Mouse (Mus musculus) testis, adult 2 months (tissue): ENCODE results near the gene Rtel1. TPM values are rescaled to one million over a fixed set of nuclear protein-coding genes. Genes with fewer than 3 reads are reported as not detected.
A peak's percentile ranks its signal among the peaks of the same experiment; 100 is the strongest.

Experiments
- H3K27ac ChIP-seq: fragments of 200-500 bp; 2 replicates; pipeline ENCODE4 v1.5.1; 2012; ENCODE audit warnings: low read depth, low read length; ENCODE audit not compliant: control insufficient read depth, insufficient read depth
- H3K27me3 ChIP-seq: fragments of 200-500 bp; 2 replicates; pipeline ENCODE4 v1.6.1; 2012; ENCODE audit warnings: mild to moderate bottlenecking, low read length, moderate library complexity; ENCODE audit not compliant: control insufficient read depth, insufficient read depth
- H3K36me3 ChIP-seq: fragments of 200-500 bp; 2 replicates; pipeline ENCODE4 v1.6.1; 2012; ENCODE audit warnings: mild to moderate bottlenecking, low read length; ENCODE audit not compliant: control insufficient read depth, insufficient read depth
- H3K4me1 ChIP-seq: fragments of 200-500 bp; 2 replicates; pipeline ENCODE4 v1.6.1; 2012; ENCODE audit warnings: low read length; ENCODE audit not compliant: control insufficient read depth, insufficient read depth
- H3K4me3 ChIP-seq: fragments of 200-500 bp; 2 replicates; pipeline ENCODE4 v1.5.1; 2012; ENCODE audit warnings: low read depth, mild to moderate bottlenecking, low read length, moderate library complexity, mixed read lengths; ENCODE audit not compliant: control insufficient read depth
- CTCF ChIP-seq: fragments of 200-500 bp; IDR thresholded peaks from 2 replicates; pipeline ENCODE4 v1.5.1; 2012; ENCODE audit warnings: low read depth, mild to moderate bottlenecking, inconsistent platforms, low read length, moderate library complexity; ENCODE audit not compliant: control insufficient read depth, insufficient read depth, insufficient replicate concordance
- POLR2A ChIP-seq: fragments of 200-500 bp; IDR thresholded peaks from 2 replicates; pipeline ENCODE4 v1.6.1; 2012; ENCODE audit warnings: low read depth, mild to moderate bottlenecking, inconsistent platforms, low read length, moderate library complexity; ENCODE audit not compliant: control insufficient read depth
- polyA plus RNA-seq: library from polyadenylated mRNA; depleted of rRNA; stranded (reverse); fragments of >200 nt; gene quantifications from 2 replicates; pipeline ENCODE4 v1.2.3, GENCODE M21; 2012

Rtel1 gene
- polyA plus RNA-seq, 1 experiment: 71.8 TPM

- no peak overlapping the region for H3K4me3 ChIP-seq
- no peak overlapping the region for H3K27ac ChIP-seq
- H3K36me3 ChIP-seq: no peaks in the 10 kb centered on the region
- TF ChIP-seq POLR2A: no peak
- TF ChIP-seq CTCF: no peak
- no peaks in the 10 kb centered on the region for H3K27me3 ChIP-seq
- no peaks in the 10 kb centered on the region for H3K4me1 ChIP-seq
Observed at GRCm38 (mm10) chr2:181390136-181390870, 70.8 kb downstream of the Rtel1 start.

GRCm38 (mm10) chr2:181391022-181391421, 71.5 kb downstream of the Rtel1 start:
- no peak overlapping the region for H3K4me3 ChIP-seq
- H3K36me3 ChIP-seq: no peaks in the 10 kb centered on the region
- no peak overlapping the region for H3K27ac ChIP-seq
- TF ChIP-seq CTCF: no peak
- TF ChIP-seq POLR2A: no peak
- H3K4me1 ChIP-seq: no peaks in the 10 kb centered on the region
- H3K27me3 ChIP-seq: no peaks in the 10 kb centered on the region

- H3K27me3 ChIP-seq: no peaks in the 10 kb centered on the region
- TF ChIP-seq CTCF (no peak), POLR2A (no peak)
- H3K4me3 ChIP-seq: no peak overlapping the region
- H3K36me3 ChIP-seq: no peaks in the 10 kb centered on the region
- no peak overlapping the region for H3K27ac ChIP-seq
- H3K4me1 ChIP-seq: no peaks in the 10 kb centered on the region
Observed at GRCm38 (mm10) chr2:181391541-181391940, 72.0 kb downstream of the Rtel1 start.

- TF ChIP-seq POLR2A (no peak), CTCF (peak; percentile 52; the same call in 1 of the 2 replicates)
- no peaks in the 10 kb centered on the region for H3K27me3 ChIP-seq
- no peaks in the 10 kb centered on the region for H3K36me3 ChIP-seq
- H3K4me3 ChIP-seq: no peak overlapping the region
- no peak overlapping the region for H3K27ac ChIP-seq
- H3K4me1 ChIP-seq: no peaks in the 10 kb centered on the region
Observed at GRCm38 (mm10) chr2:181392600-181393213, 73.2 kb downstream of the Rtel1 start.

- H3K4me1 ChIP-seq: no peaks in the 10 kb centered on the region
- TF ChIP-seq CTCF (no peak), POLR2A (no peak)
- H3K27me3 ChIP-seq: no peaks in the 10 kb centered on the region
- H3K27ac ChIP-seq: no peak overlapping the region; the same call in 1 of the 2 replicates
- no peaks in the 10 kb centered on the region for H3K36me3 ChIP-seq
- no peak overlapping the region for H3K4me3 ChIP-seq
Observed at GRCm38 (mm10) chr2:181394086-181394485, 74.5 kb downstream of the Rtel1 start.

- H3K4me3 ChIP-seq: no peak overlapping the region
- no peaks in the 10 kb centered on the region for H3K27me3 ChIP-seq
- H3K27ac ChIP-seq: no peak overlapping the region
- H3K36me3 ChIP-seq: no peaks in the 10 kb centered on the region
- H3K4me1 ChIP-seq: no peaks in the 10 kb centered on the region
- TF ChIP-seq POLR2A (no peak), CTCF (no peak)
Observed at GRCm38 (mm10) chr2:181397207-181397761, 77.7 kb downstream of the Rtel1 start.

- Histone ChIP-seq H3K4me3 (no peak overlapping the region), H3K27ac (no peak overlapping the region), H3K36me3 (no peaks in the 10 kb centered on the region), H3K27me3 (no peaks in the 10 kb centered on the region), H3K4me1 (no peaks in the 10 kb centered on the region)
- TF ChIP-seq CTCF (no peak), POLR2A (no peak)
Observed at GRCm38 (mm10) chr2:181401497-181401896, 82.0 kb downstream of the Rtel1 start.
